27 mouse cellular contexts compared by ENCODE assay signal in genomic region chr17:56345364-56345763, GRCm38 (mm10). TPM values are rescaled to one million over a fixed set of nuclear protein-coding genes. Genes with fewer than 3 reads are reported as not detected.
"Had no signal": no experiment of that assay in that cellular context is flagged by ENCODE, and none has a peak within 500 bp of the region (broad histone marks: within the 10 kb centered on the region; RNA-seq: fewer than 3 reads in every experiment).

No protein-coding gene starts in this region.

- H3K36me3 ChIP-seq: heart, embryonic 15.5 days; hindbrain, embryonic 15.5 days had no signal

- ATAC-seq: hindbrain, embryonic 16.5 days; hindbrain, postnatal 0 days; inflammation-experienced regulatory T-cells, adult 6 months; intestine, embryonic 15.5 days; intestine, embryonic 16.5 days; intestine, postnatal 0 days had no signal

- H3K4me3 ChIP-seq: heart, embryonic 10.5 days; heart, embryonic 12.5 days; heart, embryonic 13.5 days; heart, embryonic 15.5 days; hindbrain, embryonic 10.5 days; hindbrain, embryonic 12.5 days; hindbrain, embryonic 13.5 days; hindbrain, embryonic 15.5 days; intestine, embryonic 15.5 days; kidney, embryonic 15.5 days; layer of hippocampus, adult 2 months; left cerebral cortex, adult 2 months had no signal

- H3K27me3 ChIP-seq: heart, embryonic 12.5 days; heart, embryonic 13.5 days; heart, embryonic 15.5 days; hindbrain, embryonic 12.5 days; hindbrain, embryonic 13.5 days; hindbrain, embryonic 15.5 days; intestine, embryonic 15.5 days; kidney, embryonic 15.5 days had no signal

- H3K4me2 ChIP-seq: heart, embryonic 11.5 days; heart, embryonic 12.5 days; heart, embryonic 13.5 days; heart, embryonic 15.5 days; hindbrain, embryonic 12.5 days; hindbrain, embryonic 13.5 days; hindbrain, embryonic 14.5 days; hindbrain, embryonic 15.5 days; intestine, embryonic 15.5 days; kidney, embryonic 15.5 days had no signal

- H3K4me1 ChIP-seq: kidney, embryonic 15.5 days had no signal

- H3K9me3 ChIP-seq: heart, embryonic 10.5 days; heart, embryonic 12.5 days; heart, embryonic 13.5 days; heart, embryonic 15.5 days; hindbrain, embryonic 10.5 days; hindbrain, embryonic 12.5 days; hindbrain, embryonic 13.5 days; hindbrain, embryonic 15.5 days; intestine, embryonic 15.5 days; kidney, embryonic 15.5 days had no signal

- H3K27ac ChIP-seq: heart, embryonic 10.5 days; heart, embryonic 13.5 days; heart, embryonic 15.5 days; hindbrain, embryonic 10.5 days; hindbrain, embryonic 12.5 days; hindbrain, embryonic 13.5 days; hindbrain, embryonic 14.5 days; hindbrain, embryonic 15.5 days; hindbrain, postnatal 0 days; intestine, embryonic 15.5 days; kidney, embryonic 15.5 days; kidney, postnatal 0 days; layer of hippocampus, adult 2 months; left cerebral cortex, adult 2 months had no signal

- H3K9ac ChIP-seq: heart, embryonic 12.5 days; heart, embryonic 13.5 days; heart, embryonic 15.5 days; hindbrain, embryonic 12.5 days; hindbrain, embryonic 13.5 days; hindbrain, embryonic 14.5 days; hindbrain, embryonic 15.5 days; intestine, embryonic 15.5 days; kidney, embryonic 15.5 days had no signal

RNA-seq across cellular contexts. Expression of gene Arrdc5, which starts 45.3 kb away (rescaled TPM):
- polyA plus RNA-seq: heart, embryonic 10.5 days; heart, embryonic 11.5 days; heart, embryonic 12.5 days; heart, embryonic 13.5 days; heart, embryonic 14.5 days; heart, embryonic 15.5 days; heart, postnatal 0 days; hindbrain, embryonic 10.5 days; hindbrain, embryonic 11.5 days; hindbrain, embryonic 12.5 days; hindbrain, embryonic 13.5 days; hindbrain, embryonic 14.5 days; hindbrain, embryonic 15.5 days; hindbrain, embryonic 16.5 days; hindbrain, postnatal 0 days; inflammation-experienced regulatory T-cells, adult 6 months; intestine, embryonic 14.5 days; intestine, embryonic 15.5 days; intestine, embryonic 16.5 days; intestine, postnatal 0 days; kidney, adult 2 months; kidney, embryonic 15.5 days; kidney, embryonic 16.5 days; kidney, postnatal 0 days; large intestine, adult 2 months had no signal
